Mouse (Mus musculus): ENCODE data around the gene Iqgap2.
A peak's percentile ranks its signal among the peaks of the same experiment; 100 is the strongest.

Gene Iqgap2

DNA sequence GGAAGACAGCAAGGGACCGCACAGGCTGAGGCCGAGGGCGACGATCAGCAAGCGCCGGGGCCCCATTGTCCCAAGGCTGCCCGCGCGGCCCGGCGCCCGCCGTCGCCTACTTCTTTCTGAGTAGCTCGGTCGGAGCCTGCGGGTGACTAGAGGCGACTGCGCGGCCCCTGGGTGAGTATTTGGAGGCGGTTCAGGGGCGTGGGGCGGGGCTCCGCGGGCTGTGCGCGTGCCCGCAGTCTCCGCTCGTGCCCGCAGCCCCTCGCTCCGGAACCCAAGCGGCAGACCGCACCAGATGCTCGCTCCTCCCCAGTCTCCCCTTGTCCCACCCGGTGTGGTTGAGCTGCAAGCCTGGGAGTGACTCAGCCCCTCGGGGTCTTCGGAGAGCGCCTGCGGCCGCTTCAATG is 273.4 kb downstream of the Iqgap2 start, which contains the start of gene F2r:
Gene F2r, minus strand, starts transcription at position 179 of the 404 bp plus-strand sequence.
- peak; percentile 85 for DNase-seq (ENCODE audit: low read depth, low spot score)

DNA sequence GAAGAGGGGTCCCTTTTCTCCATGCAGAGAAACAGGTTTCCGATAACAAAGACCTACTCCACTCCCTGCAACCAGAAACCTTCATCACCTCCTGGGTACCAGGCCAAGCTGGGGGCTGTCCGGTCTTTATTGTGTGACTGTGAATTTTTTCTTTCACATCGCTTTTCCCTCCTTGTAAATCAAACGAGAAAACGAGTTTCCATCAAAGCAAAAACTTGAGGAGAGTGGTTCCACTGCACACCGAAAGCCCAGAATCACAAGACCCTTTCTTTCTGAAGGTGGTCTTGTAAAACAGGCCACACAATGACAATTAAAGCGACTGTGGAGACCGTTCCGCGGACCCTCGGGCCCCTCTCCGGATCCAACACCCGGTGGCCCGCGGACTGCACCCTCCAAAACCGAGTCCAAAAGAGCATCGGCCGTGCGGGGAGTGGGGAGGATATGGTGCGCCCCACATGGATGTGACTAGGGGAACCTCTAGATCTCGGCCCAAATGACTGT is 274.0 kb downstream of the Iqgap2 start:
- no peak for DNase-seq (ENCODE audit: low read depth, low spot score)

DNA sequence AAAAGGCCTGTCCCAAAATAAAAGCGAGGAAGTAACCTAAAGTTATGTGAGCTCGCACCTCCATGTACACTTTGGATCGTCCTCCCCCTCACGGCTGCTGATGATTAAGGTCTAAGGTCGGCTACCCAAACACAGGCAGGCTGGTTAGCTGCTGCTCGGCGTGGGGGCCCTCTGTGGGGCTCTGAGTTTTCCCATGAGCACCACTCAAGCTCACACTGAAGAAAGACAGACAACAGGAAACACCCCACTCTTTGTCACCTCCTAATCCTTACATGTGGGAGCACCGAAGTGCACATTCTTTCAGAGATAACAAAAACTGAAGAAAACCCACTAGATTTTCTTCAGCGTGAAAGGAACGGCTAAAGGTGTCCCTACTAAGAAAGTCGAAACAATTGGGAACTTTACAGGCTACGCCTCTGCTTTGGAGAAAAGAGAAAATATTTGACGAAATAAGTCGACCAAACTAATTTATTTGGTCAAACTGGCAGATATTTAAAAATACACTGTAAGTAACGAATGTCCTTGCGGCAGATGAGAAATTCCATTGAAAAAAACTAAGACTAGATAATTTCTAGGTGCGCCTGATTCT is 274.5 kb downstream of the Iqgap2 start:
- DNase-seq (ENCODE audit: low read depth, low spot score): no peak

DNA sequence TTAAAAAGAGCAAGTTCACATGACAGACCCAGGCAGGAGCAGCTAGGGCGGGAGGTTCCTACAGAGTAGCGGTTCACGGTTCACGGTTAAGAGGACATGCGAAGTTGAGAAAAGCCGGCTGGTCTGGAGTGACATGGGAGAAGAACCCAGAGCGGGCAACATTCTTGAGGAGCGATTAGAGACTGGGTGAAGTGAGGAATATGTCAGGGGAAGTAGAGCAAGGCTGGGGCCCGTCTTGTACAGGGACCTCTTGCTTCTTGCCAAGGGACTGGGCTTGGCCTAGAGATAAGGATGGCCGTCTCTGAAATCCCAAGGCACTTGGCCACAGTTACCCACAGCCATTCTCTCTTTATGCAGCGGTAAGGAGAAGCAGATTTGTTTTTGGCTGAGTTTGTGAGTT is 275.2 kb downstream of the Iqgap2 start:
- DNase-seq (ENCODE audit: low read depth, low spot score): no peak

DNA sequence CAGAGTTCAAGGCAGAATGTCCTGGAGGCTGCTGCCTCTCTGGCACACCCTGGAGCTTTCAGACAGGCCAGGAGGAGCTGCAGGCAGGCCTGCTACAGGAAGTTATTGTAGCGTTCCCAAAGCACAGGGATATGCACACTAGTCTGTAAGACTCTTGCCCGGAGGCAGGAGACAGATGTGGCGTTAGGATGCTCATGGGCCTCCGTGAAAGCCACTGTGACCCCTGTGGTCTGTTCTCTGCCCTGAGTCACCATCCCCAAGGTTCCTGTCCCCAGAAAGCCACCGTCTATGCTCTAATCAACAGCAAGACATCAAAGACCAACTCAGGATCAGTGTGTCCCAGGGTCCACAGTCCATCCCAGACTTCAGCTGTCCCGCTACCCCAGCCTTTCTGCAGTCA is 277.0 kb downstream of the Iqgap2 start:
- no peak for DNase-seq (ENCODE audit: low read depth, low spot score)

DNA sequence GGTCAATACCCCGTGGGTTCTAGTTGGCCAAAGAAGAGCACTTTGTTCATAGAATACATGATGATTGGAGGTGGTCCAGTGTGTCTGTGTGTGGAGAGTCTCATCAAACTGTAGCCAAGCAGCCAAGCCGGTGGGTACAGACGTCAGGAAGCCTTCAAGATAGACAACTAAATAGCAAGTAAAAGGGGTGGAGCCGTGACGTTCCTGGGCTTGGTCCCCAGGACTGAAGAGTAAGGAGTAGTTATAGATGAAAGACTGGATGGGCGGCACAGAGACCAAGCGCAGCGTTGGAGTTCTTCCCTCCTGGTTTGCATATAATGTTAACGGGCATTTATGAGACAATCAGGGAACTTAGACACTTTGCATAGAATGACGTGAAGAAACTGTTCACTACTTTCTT is 279.5 kb downstream of the Iqgap2 start:
- no peak for DNase-seq (ENCODE audit: low read depth, low spot score)

DNA sequence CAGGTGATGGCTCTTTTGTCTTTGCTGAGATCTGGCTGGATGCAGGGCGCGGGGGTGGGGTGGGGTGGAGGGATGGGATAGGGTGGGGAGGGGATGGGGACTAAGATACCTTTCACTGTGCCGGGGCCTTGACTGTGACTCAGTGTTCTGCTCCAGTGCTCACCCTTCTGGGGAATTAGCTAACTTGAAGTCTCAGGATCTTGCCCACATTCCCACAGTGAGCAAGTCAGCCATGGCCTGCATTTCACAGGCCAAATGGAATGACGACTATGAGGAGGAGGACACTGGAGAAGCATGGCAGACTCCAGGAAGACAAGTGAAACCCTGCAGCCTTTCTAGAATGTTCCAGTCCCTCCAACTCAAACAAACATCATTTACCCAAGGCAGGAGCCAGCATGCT is 280.0 kb downstream of the Iqgap2 start:
- no peak for DNase-seq (ENCODE audit: low read depth, low spot score)

DNA sequence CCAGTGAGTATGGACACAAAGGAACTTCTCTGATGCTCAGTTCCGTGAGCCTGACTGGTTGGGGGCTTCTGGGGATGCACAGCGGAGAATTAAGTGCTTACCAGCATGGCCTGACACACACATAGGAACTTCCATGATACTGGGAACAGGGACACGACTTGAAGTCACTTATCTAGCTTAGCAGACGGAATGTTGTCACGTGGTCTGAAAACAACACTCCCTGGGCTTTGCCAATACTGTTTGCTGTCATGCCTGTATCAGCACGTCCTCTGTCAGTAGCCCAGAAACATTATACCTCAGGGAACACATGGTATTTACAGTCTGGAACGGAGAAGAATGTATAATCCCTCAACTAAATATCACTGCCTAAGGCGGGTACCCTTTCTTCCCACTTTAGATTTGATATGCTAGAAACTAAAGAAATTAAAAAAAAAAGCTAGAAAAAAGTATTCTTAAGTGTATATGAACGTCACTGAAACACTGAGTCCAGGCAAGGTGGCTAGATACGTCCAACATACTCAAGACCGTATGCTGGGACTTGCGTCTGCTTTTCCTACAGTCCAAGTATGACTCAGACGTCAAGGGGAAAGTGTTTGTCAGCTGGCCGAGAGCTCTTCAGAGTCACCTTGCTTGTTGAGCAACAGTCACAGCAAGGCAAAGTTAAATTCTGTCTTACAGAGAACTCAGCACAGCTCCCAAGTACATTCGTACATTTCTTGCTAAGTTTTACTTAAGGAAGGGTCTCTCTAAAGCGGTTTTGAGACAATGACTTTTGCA is 280.7 kb downstream of the Iqgap2 start:
- DNase-seq (ENCODE audit: low read depth, low spot score): no peak

DNA sequence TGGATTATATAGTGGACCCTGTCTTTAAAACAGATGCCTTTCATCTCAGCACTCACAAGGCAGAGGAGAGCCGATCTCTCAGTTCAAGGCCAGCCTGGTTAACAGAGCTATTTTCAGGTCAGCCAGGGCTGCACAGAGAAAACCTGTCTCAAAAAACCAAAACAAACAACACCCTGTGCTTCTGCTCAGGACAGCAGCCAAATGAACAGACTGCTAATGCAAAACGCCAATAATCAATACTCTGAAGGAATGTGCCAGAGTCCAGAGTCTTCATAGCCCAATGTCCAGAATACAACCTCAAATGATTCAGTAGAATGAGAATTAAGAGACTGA is 282.7 kb downstream of the Iqgap2 start:
- DNase-seq (ENCODE audit: low read depth, low spot score): no peak

DNA sequence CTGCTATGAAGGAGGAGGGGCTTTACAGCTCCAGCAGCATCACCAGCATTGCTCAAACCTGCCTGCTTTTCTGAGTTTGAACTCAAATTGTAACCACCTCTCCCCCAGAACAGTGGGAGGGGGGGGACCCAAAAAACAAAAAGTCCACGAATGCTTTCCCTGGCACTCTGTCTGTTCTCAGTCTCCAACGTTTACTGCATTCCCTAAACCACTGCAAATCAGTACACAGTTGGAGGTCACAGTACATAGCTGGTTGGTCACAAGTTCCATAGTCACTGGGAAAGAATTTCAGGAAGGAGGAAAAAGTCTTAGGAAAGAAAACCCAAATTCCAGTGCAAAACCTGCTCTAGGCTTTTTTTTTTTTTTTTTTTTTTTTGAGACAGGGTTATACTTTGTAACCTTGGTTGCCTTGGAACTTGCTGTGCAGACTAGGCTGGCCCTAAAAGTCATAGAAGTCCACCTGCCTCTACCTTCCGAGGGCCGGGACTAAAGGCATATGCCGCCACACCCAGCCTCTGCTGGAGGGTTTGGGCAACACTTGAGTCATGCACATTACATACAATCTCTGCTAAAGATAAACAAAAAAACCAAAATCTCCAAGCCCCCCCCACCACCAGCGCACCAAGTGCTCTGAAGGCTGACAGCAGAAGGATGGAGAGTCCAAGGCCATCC is 283.2 kb downstream of the Iqgap2 start:
- DNase-seq (ENCODE audit: low read depth, low spot score): no peak

DNA sequence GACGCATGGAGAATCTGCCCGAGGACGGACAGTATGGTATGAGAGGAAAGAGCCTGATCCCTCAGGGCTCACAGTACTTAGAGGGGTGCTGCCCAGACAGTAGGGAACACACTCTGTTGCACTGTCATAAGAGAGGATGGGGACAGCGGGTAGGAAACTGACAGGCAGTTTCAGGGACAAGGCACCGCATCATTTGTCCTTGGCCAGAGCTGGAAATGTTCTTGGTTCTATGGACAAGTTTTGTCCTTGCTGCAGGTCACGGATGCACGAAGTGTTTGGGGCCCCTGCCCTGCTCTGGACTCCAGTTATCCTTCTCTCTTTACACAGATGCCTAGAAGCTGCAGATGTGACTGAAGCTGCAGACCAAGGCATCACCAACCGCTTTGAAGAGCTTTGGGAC is 284.7 kb downstream of the Iqgap2 start:
- no peak for DNase-seq (ENCODE audit: low read depth, low spot score)

DNA sequence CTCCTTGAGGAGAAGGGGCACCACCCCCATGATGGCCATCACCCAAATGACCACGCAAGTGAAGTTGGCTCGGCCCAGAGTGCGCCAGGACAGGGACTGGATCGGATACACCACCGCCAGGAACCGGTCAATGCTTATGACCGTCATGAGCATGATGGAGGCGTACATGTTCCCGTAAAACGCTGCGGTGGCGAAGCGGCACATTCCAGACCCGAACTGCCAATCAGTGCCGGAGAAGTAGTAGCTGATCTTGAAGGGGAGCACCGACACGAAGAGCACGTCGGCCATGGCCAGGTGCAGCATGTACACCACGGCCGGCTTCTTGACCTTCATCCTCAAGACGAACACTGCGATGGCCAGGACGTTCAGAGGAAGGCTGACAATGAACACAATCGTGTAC is 287.4 kb downstream of the Iqgap2 start:
- DNase-seq (ENCODE audit: low read depth, low spot score): no peak

DNA sequence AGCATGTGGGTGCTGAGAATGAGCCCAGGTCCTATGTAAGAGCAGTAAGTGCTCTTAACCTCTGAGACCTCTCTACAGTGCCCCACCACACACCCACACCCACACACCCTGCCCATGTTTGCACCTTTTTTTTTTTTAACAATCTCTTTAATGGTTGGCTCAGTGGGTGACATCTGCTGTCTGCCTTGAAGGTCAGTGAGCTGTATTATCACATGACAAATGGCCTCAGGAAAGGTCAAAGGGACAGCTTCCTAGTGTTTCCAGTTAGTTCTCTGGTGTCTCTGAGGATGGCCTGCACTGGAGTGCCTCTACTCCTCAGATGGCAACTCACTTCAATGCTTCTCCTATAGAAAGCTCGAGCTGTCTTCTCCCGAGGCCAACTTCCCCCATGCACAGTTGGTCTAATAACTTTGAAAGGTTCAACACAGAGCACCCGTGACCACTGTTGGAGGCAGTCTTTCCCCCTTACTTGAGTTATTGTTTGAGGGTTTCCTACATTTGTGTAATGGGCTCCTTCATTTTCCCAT is 291.8 kb downstream of the Iqgap2 start:
- peak; percentile 62 for DNase-seq (ENCODE audit: low read depth, low spot score)

DNA sequence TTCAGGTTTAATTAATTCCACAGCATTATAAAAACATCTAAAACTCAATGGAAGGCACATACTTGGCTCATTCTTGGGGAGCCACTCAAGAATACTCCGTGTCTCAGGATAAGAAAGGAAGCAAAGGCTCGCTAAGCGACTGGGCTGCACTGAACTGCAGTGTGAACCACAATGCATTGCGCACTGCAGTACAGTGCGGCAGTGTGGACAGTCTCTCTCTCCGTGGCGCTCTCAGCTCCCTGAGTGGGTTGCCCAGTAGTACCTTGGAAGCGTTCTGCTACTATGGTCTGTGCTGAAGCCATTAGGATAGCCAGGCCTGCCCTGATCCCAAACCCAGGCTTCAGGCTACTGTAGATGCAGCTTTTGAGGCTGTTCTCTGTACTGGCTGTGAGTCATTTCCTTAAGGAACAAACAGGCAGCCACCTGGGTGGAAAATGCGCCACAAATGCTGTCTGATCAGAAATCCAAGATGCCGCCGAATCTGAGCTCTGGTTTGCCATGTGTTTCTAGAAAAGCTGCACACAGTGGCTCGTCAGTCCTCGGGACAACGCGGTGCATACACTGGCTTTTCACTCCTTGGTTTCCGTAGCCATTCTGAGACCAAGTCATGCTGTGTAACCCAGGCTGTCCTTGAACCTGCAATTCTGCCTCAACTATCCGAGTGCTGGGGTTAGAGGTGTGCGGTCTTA is 293.3 kb downstream of the Iqgap2 start:
- DNase-seq (ENCODE audit: low read depth, low spot score): peak; percentile 41

DNA sequence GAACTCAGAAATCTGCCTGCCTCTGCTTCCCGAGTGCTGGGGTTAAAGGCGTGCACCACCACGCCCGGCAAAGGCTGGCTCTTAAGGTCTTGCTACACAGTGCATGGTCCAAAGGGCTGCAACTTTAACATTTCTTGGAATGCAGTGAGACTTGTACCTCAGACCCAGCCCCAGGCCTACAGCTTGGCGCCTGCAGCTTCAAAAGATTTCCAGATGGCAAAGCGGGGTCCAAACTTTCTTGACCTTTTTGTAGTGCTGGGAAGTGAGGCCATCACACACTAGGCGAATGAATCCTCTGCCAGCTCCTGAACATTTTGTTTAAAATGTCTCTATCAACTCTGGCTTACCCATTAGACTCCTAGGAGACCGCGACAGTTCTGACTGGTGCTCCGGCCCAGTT is 294.1 kb downstream of the Iqgap2 start:
- DNase-seq (ENCODE audit: low read depth, low spot score): no peak

DNA sequence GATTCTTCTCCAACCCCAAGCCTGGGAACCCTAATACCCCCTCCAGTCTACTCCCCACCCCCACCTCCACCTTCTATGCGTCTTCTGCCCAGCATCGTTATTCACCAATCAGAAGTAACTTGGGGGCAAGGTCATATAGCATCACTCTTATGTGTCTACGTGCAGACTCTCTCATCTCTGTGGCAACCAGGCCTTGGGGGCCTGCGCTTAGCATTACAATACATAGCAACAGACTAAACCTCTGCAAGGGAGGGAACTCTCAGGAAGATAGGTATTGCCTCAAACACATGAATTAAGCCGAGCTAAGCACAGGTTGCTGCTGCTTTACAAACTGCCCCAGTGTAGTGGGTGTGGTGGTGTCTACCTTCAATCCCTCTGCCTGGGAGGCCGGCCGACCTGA is 295.0 kb downstream of the Iqgap2 start:
- no peak for DNase-seq (ENCODE audit: low read depth, low spot score)

DNA sequence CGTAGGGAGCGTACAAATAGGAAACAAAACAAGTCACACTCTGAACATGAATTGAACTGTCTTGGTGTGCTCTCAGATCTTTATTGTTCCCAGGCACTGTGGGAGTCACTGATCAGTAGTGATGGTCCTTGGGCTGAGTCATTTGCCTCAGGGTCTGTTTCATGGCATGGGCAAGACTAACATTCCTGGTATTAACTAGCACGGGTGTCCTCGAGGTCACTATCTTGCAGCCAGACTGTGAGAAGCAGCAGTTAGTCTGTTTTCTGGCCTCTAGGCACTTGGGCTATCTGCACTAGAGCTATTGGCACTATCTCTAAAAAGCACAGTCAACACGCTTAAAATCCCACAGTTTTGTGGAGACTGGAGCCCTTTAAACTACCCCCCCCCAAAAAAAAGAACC is 295.8 kb downstream of the Iqgap2 start:
- DNase-seq (ENCODE audit: low read depth, low spot score): no peak

DNA sequence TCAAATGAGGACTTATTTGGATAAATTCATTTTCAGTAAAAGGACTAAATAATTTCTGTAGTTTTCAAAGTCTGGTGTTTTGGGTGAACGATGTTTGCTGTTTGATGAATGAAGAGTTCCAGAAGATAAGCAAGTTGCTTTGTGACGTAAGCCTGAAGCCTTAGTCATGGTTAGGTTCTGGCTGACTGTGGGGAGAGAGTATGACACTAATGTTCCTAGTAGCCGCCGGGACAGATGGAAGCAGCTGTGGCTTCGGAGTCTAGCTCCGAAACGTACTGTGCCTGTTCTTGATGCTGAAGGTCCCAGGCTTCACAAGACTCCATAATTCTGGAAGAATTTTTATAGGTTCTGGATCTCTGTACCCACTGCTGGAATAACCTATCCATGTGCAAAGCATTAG is 296.3 kb downstream of the Iqgap2 start:
- no peak for DNase-seq (ENCODE audit: low read depth, low spot score)

DNA sequence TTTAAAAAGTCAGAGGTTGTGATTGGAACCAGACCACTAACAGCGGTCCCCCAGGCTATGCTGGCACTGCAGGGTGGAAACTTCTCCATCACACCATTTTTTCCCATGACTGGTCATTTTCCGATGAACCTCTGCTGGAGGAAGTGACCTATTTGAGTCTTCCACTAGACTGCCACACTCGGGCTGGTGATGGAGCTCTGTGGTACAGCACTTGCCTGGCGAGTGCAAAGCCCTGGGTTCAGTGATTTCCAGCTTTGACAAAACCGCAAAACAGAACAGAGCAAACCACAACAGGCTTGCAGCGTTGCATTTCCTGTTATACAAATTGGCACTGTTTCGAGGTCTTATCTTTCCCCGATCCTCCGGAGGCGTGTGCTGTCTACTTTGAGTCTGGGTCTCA is 298.9 kb downstream of the Iqgap2 start:
- DNase-seq (ENCODE audit: low read depth, low spot score): no peak

DNA sequence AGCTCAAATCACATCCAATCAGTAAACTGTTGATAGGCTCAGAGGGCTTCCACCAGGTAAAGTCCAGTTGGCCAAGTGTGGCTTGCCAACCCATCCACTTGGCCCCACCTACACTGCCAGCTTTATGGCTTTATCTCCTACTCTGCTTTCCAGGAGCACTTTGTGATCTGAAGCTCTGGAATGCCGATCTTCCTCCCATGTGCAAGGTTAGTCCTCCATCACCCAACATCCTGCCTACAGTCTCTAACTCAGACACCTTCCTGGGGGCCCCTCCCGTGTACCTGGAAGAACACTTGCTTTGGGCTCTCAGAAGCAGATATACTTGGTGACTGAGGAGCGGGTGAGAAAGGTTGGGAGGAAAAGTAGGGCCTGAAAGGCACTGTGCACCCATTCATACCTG is 300.1 kb downstream of the Iqgap2 start:
- no peak for DNase-seq (ENCODE audit: low read depth, low spot score)

DNA sequence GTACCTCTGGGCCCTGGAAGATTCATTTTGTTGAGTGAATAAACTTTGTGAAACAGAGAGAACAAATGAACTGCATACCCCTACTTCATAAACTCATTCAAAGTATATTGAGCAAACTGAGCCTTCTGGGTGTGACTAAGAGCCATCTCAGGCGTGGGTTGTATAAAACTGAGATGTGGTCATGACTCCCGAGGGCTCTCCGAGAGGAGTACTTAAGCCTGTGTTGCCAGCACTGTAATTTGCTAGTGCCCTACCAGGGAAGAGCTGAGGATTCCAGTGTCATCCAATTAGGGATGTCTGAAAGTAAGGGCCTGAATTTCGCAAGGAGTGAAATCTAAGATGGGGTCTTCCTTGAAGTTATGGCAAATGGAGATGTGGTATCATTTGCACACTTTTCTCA is 304.1 kb downstream of the Iqgap2 start:
- DNase-seq (ENCODE audit: low read depth, low spot score): no peak

DNA sequence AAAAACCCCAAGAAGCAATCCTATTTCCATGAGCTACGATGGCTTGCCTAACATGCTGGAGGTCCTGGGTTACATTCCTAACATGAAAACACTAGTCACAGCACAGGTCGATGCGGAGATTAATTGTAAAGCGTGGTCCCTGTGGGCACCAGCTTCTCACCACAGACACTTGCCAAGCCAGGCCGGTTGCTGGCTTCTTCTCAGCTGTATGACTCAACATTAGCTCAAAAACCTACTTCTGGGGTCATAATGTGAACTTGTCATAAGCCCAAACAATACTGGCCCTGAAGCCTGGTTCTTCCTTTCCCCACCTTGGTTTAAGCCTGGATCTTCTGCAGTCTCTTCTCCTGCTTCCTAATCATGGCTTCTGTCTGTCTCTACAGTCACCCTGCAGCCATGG is 306.8 kb downstream of the Iqgap2 start:
- DNase-seq (ENCODE audit: low read depth, low spot score): no peak
